Mouse (Mus musculus): Measurements from ENCODE around the gene Ephb2.

- TF ChIP-seq CTCF (IDR thresholded peaks at IDR 0.05; ENCODE audit: extremely low read depth, insufficient read length, insufficient replicate concordance, low read depth, low read length) (no peak), POLR2A (IDR thresholded peaks at IDR 0.05; ENCODE audit: low read depth, low read length) (no peak)
These were observed 27.7 kb upstream of the Ephb2 start for GRCm38 (mm10) chr4:136863517-136863916.

Measured in small intestine, adult 2 months (tissue).